Mouse (Mus musculus): ENCODE data around the gene Zswim1.
"Not testable (repeated sequence)": the region's sequence is repeated elsewhere in the genome, so short reads cannot be mapped to it uniquely, and the experiment has no call there.

The Zswim1 gene

GRCm38 (mm10) chr2:164827146-164827850 lies 4.8 kb downstream of the Zswim1 start:
- no peak for DNase-seq (ENCODE audit: low read depth, low spot score)

- DNase-seq (ENCODE audit: low read depth, low spot score) = no peak
Measured at GRCm38 (mm10) chr2:164828437-164828836, 6.0 kb downstream of the Zswim1 start, which contains the start of gene Spata25. Gene Spata25, minus strand, starts transcription at chr2:164828537.

- no peak for DNase-seq (ENCODE audit: low read depth, low spot score)
Measured at GRCm38 (mm10) chr2:164829090-164829489, 6.6 kb downstream of the Zswim1 start.

- no peak for DNase-seq (ENCODE audit: low read depth, low spot score)
Measured at GRCm38 (mm10) chr2:164831029-164831428, 8.5 kb downstream of the Zswim1 start.

- no peak for DNase-seq (ENCODE audit: low read depth, low spot score)
Measured at GRCm38 (mm10) chr2:164832032-164832747, 9.7 kb downstream of the Zswim1 start.

GRCm38 (mm10) chr2:164832748-164833301 lies 10.3 kb downstream of the Zswim1 start, which contains the start of gene Ctsa:
Gene Ctsa, plus strand, starts transcription at chr2:164832873.
- DNase-seq (ENCODE audit: low read depth, low spot score) = peak; percentile 88

GRCm38 (mm10) chr2:164833314-164833959 lies 11.0 kb downstream of the Zswim1 start, which contains the start of gene Neurl2:
Gene Neurl2, minus strand, starts transcription at chr2:164833456.
- peak; percentile 92 for DNase-seq (ENCODE audit: low read depth, low spot score)

- peak; percentile 46 for DNase-seq (ENCODE audit: low read depth, low spot score)
Measured at GRCm38 (mm10) chr2:164834531-164834930, 12.0 kb downstream of the Zswim1 start.

GRCm38 (mm10) chr2:164835164-164835563 lies 12.7 kb downstream of the Zswim1 start:
- DNase-seq (ENCODE audit: low read depth, low spot score) = no peak

GRCm38 (mm10) chr2:164845782-164846181 lies 23.3 kb downstream of the Zswim1 start:
- DNase-seq (ENCODE audit: low read depth, low spot score) = peak; percentile 52

GRCm38 (mm10) chr2:164850061-164850460 lies 27.6 kb downstream of the Zswim1 start:
- DNase-seq (ENCODE audit: low read depth, low spot score) = peak; percentile 67

GRCm38 (mm10) chr2:164855572-164855971 lies 33.1 kb downstream of the Zswim1 start:
- not testable (repeated sequence) for DNase-seq (ENCODE audit: low read depth, low spot score)

GRCm38 (mm10) chr2:164856309-164857100 lies 34.0 kb downstream of the Zswim1 start:
- no peak for DNase-seq (ENCODE audit: low read depth, low spot score)

GRCm38 (mm10) chr2:164857101-164857821 lies 34.8 kb downstream of the Zswim1 start, which contains the start of gene Pltp:
Gene Pltp, minus strand, starts transcription at chr2:164857711.
- peak; percentile 65 for DNase-seq (ENCODE audit: low read depth, low spot score)

GRCm38 (mm10) chr2:164857842-164858553 lies 35.5 kb downstream of the Zswim1 start:
- no peak for DNase-seq (ENCODE audit: low read depth, low spot score)

- DNase-seq (ENCODE audit: low read depth, low spot score) = no peak
Measured at GRCm38 (mm10) chr2:164859155-164859554, 36.7 kb downstream of the Zswim1 start.

- DNase-seq (ENCODE audit: low read depth, low spot score) = no peak
Measured at GRCm38 (mm10) chr2:164859640-164860432, 37.4 kb downstream of the Zswim1 start.

GRCm38 (mm10) chr2:164861094-164861493 lies 38.6 kb downstream of the Zswim1 start:
- no peak for DNase-seq (ENCODE audit: low read depth, low spot score)
